29 mouse cellular contexts compared by ENCODE assay signal in genomic region chr5:134258934-134259333, GRCm38 (mm10).
"Had no signal": no experiment of that assay in that cellular context is flagged by ENCODE, and none has a peak within 500 bp of the region (broad histone marks: within the 10 kb centered on the region; RNA-seq: fewer than 3 reads in every experiment).

No protein-coding gene starts in this region.

- H3K4me3 ChIP-seq: left cerebral cortex, adult 2 months; limb, embryonic 10.5 days; limb, embryonic 12.5 days; limb, embryonic 13.5 days; limb, embryonic 15.5 days; liver, embryonic 12.5 days; liver, embryonic 13.5 days; liver, embryonic 15.5 days; lung, embryonic 15.5 days; midbrain, embryonic 10.5 days; midbrain, embryonic 12.5 days; midbrain, embryonic 13.5 days; midbrain, embryonic 15.5 days; myocyte; neural tube, embryonic 12.5 days had no signal

- H3K27me3 ChIP-seq: limb, embryonic 12.5 days; limb, embryonic 13.5 days; limb, embryonic 15.5 days; liver, embryonic 12.5 days; liver, embryonic 13.5 days; liver, embryonic 15.5 days; lung, embryonic 15.5 days; megakaryocyte, embryonic 14.5 days; midbrain, embryonic 12.5 days; midbrain, embryonic 13.5 days; midbrain, embryonic 15.5 days; neural tube, embryonic 12.5 days had no signal

- DNase-seq: left cerebral cortex, postnatal 4 days; liver; liver, embryonic 13.5 days; liver, postnatal 0 days; lung, adult 18-20 months; lung, adult 2 months; lung, embryonic 14.5 days; lung, postnatal 10 days; lung, postnatal 36 days; midbrain, embryonic 14.5 days had no signal

- H3K4me2 ChIP-seq: limb, embryonic 12.5 days; limb, embryonic 13.5 days; limb, embryonic 15.5 days; liver, embryonic 11.5 days; liver, embryonic 12.5 days; liver, embryonic 13.5 days; liver, embryonic 15.5 days; lung, embryonic 14.5 days; lung, embryonic 15.5 days; midbrain, embryonic 11.5 days; midbrain, embryonic 12.5 days; midbrain, embryonic 13.5 days; midbrain, embryonic 15.5 days; neural tube, embryonic 12.5 days had no signal

- H3K27ac ChIP-seq: limb, embryonic 10.5 days; limb, embryonic 12.5 days; limb, embryonic 13.5 days; limb, embryonic 15.5 days; liver, embryonic 12.5 days; liver, embryonic 13.5 days; liver, embryonic 14.5 days; liver, embryonic 15.5 days; lung, embryonic 15.5 days; midbrain, embryonic 10.5 days; midbrain, embryonic 12.5 days; midbrain, embryonic 13.5 days; midbrain, embryonic 15.5 days; neural tube, embryonic 12.5 days had no signal

- H3K9me3 ChIP-seq: limb, embryonic 10.5 days; limb, embryonic 12.5 days; limb, embryonic 13.5 days; limb, embryonic 15.5 days; liver, embryonic 12.5 days; liver, embryonic 13.5 days; liver, embryonic 15.5 days; lung, embryonic 15.5 days; megakaryocyte, embryonic 14.5 days; midbrain, embryonic 10.5 days; midbrain, embryonic 12.5 days; midbrain, embryonic 13.5 days; midbrain, embryonic 15.5 days; neural tube, embryonic 12.5 days had no signal

- H3K9ac ChIP-seq: limb, embryonic 12.5 days; limb, embryonic 13.5 days; limb, embryonic 15.5 days; liver, embryonic 12.5 days; liver, embryonic 13.5 days; liver, embryonic 14.5 days; liver, embryonic 15.5 days; liver, postnatal 0 days; lung, embryonic 14.5 days; lung, embryonic 15.5 days; midbrain, embryonic 12.5 days; midbrain, embryonic 13.5 days; midbrain, embryonic 15.5 days; neural tube, embryonic 12.5 days had no signal

- ATAC-seq: liver, embryonic 12.5 days; liver, postnatal 0 days; midbrain, embryonic 13.5 days; midbrain, embryonic 15.5 days; midbrain, embryonic 16.5 days had no signal

- H3K4me1 ChIP-seq: limb, embryonic 10.5 days; limb, embryonic 12.5 days; limb, embryonic 13.5 days; limb, embryonic 15.5 days; liver, embryonic 15.5 days; lung, embryonic 15.5 days; midbrain, embryonic 10.5 days; midbrain, embryonic 12.5 days; midbrain, embryonic 13.5 days; midbrain, embryonic 15.5 days; neural tube, embryonic 12.5 days had no signal
